Mouse (Mus musculus) limb, embryonic 14.5 days (tissue): ENCODE data around the gene Tiam1. TPM values are rescaled to one million over a fixed set of nuclear protein-coding genes. Genes with fewer than 3 reads are reported as not detected.

Source experiments
- ATAC-seq: fragments of 200-750 bp; cut with Nextera tagmentation; 2 replicates; pipeline ENCODE4 v1.8.0; 2017; ENCODE audit warnings: low read depth, moderate number of reproducible peaks, moderate TSS enrichment; ENCODE audit not compliant: low FRiP score
- DNase-seq: peaks from one replicate; pipeline ENCODE4 v3.0.0-alpha.2; 2015; ENCODE audit warnings: low spot score
- H3K27ac ChIP-seq: fragments of 300-500 bp; sonication (generic); replicated peaks from 2 replicates; pipeline ENCODE4 v1.5.1; 2014; ENCODE audit warnings: low read depth, mild to moderate bottlenecking, low read length, moderate library complexity, mixed read lengths
- H3K27me3 ChIP-seq: fragments of 300-500 bp; sonication (generic); 2 replicates; pipeline ENCODE4 v1.6.1; 2014; ENCODE audit warnings: low read length, mixed read lengths; ENCODE audit not compliant: control insufficient read depth, insufficient read depth
- H3K36me3 ChIP-seq: fragments of 300-500 bp; sonication (generic); 2 replicates; pipeline ENCODE4 v1.6.1; 2014; ENCODE audit warnings: mild to moderate bottlenecking, low read length, moderate library complexity, mixed read lengths; ENCODE audit not compliant: control insufficient read depth, insufficient read depth
- H3K4me1 ChIP-seq: fragments of 300-500 bp; sonication (generic); 2 replicates; pipeline ENCODE4 v1.6.1; 2014; ENCODE audit warnings: antibody characterized with exemption, low read length, mixed read lengths; ENCODE audit not compliant: control insufficient read depth, insufficient read depth
- H3K4me2 ChIP-seq: fragments of 300-500 bp; sonication (generic); replicated peaks from 2 replicates; pipeline ENCODE4 v1.6.1; 2014; ENCODE audit warnings: low read depth, mild to moderate bottlenecking, low read length, moderate library complexity; ENCODE audit not compliant: severe bottlenecking
- H3K4me3 ChIP-seq: fragments of 300-500 bp; sonication (generic); replicated peaks from 2 replicates; pipeline ENCODE4 v1.5.1; 2014; ENCODE audit warnings: low read length
- H3K9ac ChIP-seq: fragments of 300-500 bp; sonication (generic); 2 replicates; pipeline ENCODE4 v1.6.1; 2014; ENCODE audit warnings: mild to moderate bottlenecking, low read depth, low read length, moderate library complexity; ENCODE audit not compliant: severe bottlenecking
- H3K9me3 ChIP-seq: fragments of 300-500 bp; sonication (generic); 2 replicates; pipeline ENCODE4 v1.6.1; 2016; ENCODE audit warnings: low read length; ENCODE audit not compliant: control insufficient read depth
- POLR2A ChIP-seq: fragments of 200-500 bp; IDR thresholded peaks from 2 replicates; pipeline ENCODE4 v1.8.0; 2012; ENCODE audit warnings: inconsistent platforms, mild to moderate bottlenecking, moderate library complexity, borderline replicate concordance; ENCODE audit not compliant: insufficient read depth, insufficient read length; ENCODE audit errors: extremely low read depth
- WGBS: fragments of 180-500 bp; shearing (Covaris S2); extraction: QIAGEN DNeasy Blood & Tissue Kit; methylation state at CpG from one replicate; pipeline ENCODE4 v1.1.7; 2014; 5-methylcytosine and 5-hydroxymethylcytosine counted together
- polyA plus RNA-seq, 2 experiments: library from polyadenylated mRNA; depleted of rRNA in 1 of 2; stranded (reverse) in 1 of 2; unstranded in 1 of 2; fragments of >200 nt; fragmentation: Nextera tagmentation in 1 of 2; extraction: Ambion mirVana in 1 of 2; gene quantifications; 2 replicates each; pipeline versions ENCODE4 v1.2.1 to v1.2.3; 2012 to 2014

Gene Tiam1
- polyA plus RNA-seq, 2 experiments = 22.4 to 54.9 TPM

GRCm38 (mm10) chr16:90098191-90098605 is 45.4 kb downstream of the Tiam1 start:
- Histone ChIP-seq H3K9me3 (no peaks in the 10 kb centered on the region), H3K4me2 (no peak overlapping the region), H3K4me1 (peaks cover 15% of the 10 kb centered on the region), H3K27me3 (no peaks in the 10 kb centered on the region), H3K36me3 (no peaks in the 10 kb centered on the region), H3K27ac (no peak overlapping the region), H3K9ac (no peak overlapping the region), H3K4me3 (no peak overlapping the region)
- ATAC-seq (no peak), DNase-seq (no peak)
- WGBS = 77% methylated on average over 11 of the region's 11 CpGs
- no peak for TF ChIP-seq POLR2A

GRCm38 (mm10) chr16:90097769-90098168 is 45.8 kb downstream of the Tiam1 start:
- Histone ChIP-seq H3K9me3 (no peaks in the 10 kb centered on the region), H3K36me3 (no peaks in the 10 kb centered on the region), H3K4me3 (no peak overlapping the region), H3K27ac (no peak overlapping the region), H3K4me2 (no peak overlapping the region), H3K27me3 (no peaks in the 10 kb centered on the region), H3K4me1 (peaks cover 15% of the 10 kb centered on the region), H3K9ac (no peak overlapping the region)
- ATAC-seq = no peak
- WGBS = 94% methylated on average over 3 of the region's 3 CpGs
- DNase-seq = no peak
- no peak for TF ChIP-seq POLR2A

GRCm38 (mm10) chr16:90096011-90096410 is 47.6 kb downstream of the Tiam1 start:
- peaks cover 15% of the 10 kb centered on the region for H3K4me1 ChIP-seq
- DNase-seq = no peak

GRCm38 (mm10) chr16:90093015-90093414 is 50.6 kb downstream of the Tiam1 start:
- no peak overlapping the region for H3K27ac ChIP-seq
- H3K4me2 ChIP-seq = no peak overlapping the region
- H3K36me3 ChIP-seq = no peaks in the 10 kb centered on the region
- 71% methylated on average over 9 of the region's 9 CpGs for WGBS
- no peak overlapping the region for H3K4me3 ChIP-seq
- no peak overlapping the region for H3K9ac ChIP-seq
- no peaks in the 10 kb centered on the region for H3K9me3 ChIP-seq
- peaks cover 13% of the 10 kb centered on the region for H3K4me1 ChIP-seq
- H3K27me3 ChIP-seq = no peaks in the 10 kb centered on the region
- TF ChIP-seq POLR2A = no peak
- ATAC-seq = no peak
- no peak for DNase-seq

More at GRCm38 (mm10) chr16:90096011-90096410, 47.6 kb downstream of the Tiam1 start:
- Histone ChIP-seq H3K9ac (no peak overlapping the region), H3K36me3 (no peaks in the 10 kb centered on the region), H3K4me2 (no peak overlapping the region), H3K9me3 (no peaks in the 10 kb centered on the region), H3K4me3 (no peak overlapping the region), H3K27me3 (no peaks in the 10 kb centered on the region), H3K27ac (no peak overlapping the region)
- ATAC-seq = no peak
- whole genome bisulfite sequencing = 80% methylated on average over 5 of the region's 5 CpGs
- TF ChIP-seq POLR2A = no peak

- ATAC-seq (no peak), DNase-seq (no peak)
- no peak overlapping the region for H3K9ac ChIP-seq
- no peak overlapping the region for H3K27ac ChIP-seq
- no peaks in the 10 kb centered on the region for H3K9me3 ChIP-seq
- H3K36me3 ChIP-seq = no peaks in the 10 kb centered on the region
- H3K4me2 ChIP-seq = no peak overlapping the region
- H3K4me3 ChIP-seq = no peak overlapping the region
- TF ChIP-seq POLR2A = no peak
- 81% methylated on average over 1 of the region's 1 CpGs for WGBS
- no peaks in the 10 kb centered on the region for H3K27me3 ChIP-seq
- H3K4me1 ChIP-seq = peaks cover 11% of the 10 kb centered on the region
Observed at GRCm38 (mm10) chr16:90091906-90092305, 51.7 kb downstream of the Tiam1 start.

GRCm38 (mm10) chr16:90091112-90091720 is 52.4 kb downstream of the Tiam1 start:
- Histone ChIP-seq H3K27me3 (no peaks in the 10 kb centered on the region), H3K27ac (no peak overlapping the region), H3K4me3 (no peak overlapping the region), H3K9me3 (no peaks in the 10 kb centered on the region), H3K9ac (no peak overlapping the region), H3K4me2 (no peak overlapping the region), H3K36me3 (no peaks in the 10 kb centered on the region), H3K4me1 (peaks cover 11% of the 10 kb centered on the region)
- WGBS = 70% methylated on average over 11 of the region's 11 CpGs
- DNase-seq (no peak), ATAC-seq (no peak)
- no peak for TF ChIP-seq POLR2A
